Mouse (Mus musculus) heart, embryonic 16.5 days (tissue): ENCODE measurements at regions not wholly inside any gene's neighbourhood (a gene's known extent, or its start where the extent isn't known, plus 50 kb on each side); places are given as distances from the start of the nearest gene placed in this dataset.

ENCODE experiments used
- ATAC-seq: fragments of 200-750 bp; cut with Nextera tagmentation; replicated peaks from 2 replicates; pipeline ENCODE4 v1.8.0; 2017; ENCODE audit warnings: moderate number of reproducible peaks; ENCODE audit not compliant: insufficient read depth, low FRiP score; ENCODE audit errors: extremely low read depth
- H3K27ac ChIP-seq: fragments of 300-500 bp; sonication (generic); 2 replicates; pipeline ENCODE4 v1.5.1; 2014; ENCODE audit warnings: mild to moderate bottlenecking, low read length, control low read depth, moderate library complexity
- H3K27me3 ChIP-seq: fragments of 300-500 bp; sonication (generic); 2 replicates; pipeline ENCODE4 v1.6.1; 2014; ENCODE audit warnings: low read length, mixed read lengths; ENCODE audit not compliant: control insufficient read depth, insufficient read depth
- H3K36me3 ChIP-seq: fragments of 300-500 bp; sonication (generic); 2 replicates; pipeline ENCODE4 v1.6.1; 2014; ENCODE audit not compliant: control insufficient read depth, insufficient read depth
- H3K4me1 ChIP-seq: fragments of 300-500 bp; sonication (generic); 2 replicates; pipeline ENCODE4 v1.6.1; 2014; ENCODE audit warnings: low read length, mixed read lengths; ENCODE audit not compliant: control insufficient read depth, insufficient read depth
- H3K4me2 ChIP-seq: fragments of 300-500 bp; sonication (generic); 2 replicates; pipeline ENCODE4 v1.6.1; 2014; ENCODE audit warnings: low read depth, mild to moderate bottlenecking, control low read depth, low read length
- H3K4me3 ChIP-seq: fragments of 300-500 bp; sonication (generic); 2 replicates; pipeline ENCODE4 v1.5.1; 2014; ENCODE audit warnings: mild to moderate bottlenecking, control low read depth, low read length
- H3K9ac ChIP-seq: fragments of 300-500 bp; sonication (generic); 2 replicates; pipeline ENCODE4 v1.6.1; 2014; ENCODE audit warnings: low read length, control low read depth
- H3K9me3 ChIP-seq: fragments of 300-500 bp; sonication (generic); replicated peaks from 2 replicates; pipeline ENCODE4 v1.6.1; 2016; ENCODE audit warnings: low read length; ENCODE audit not compliant: control insufficient read depth
- WGBS: fragments of 180-500 bp; shearing (Covaris S2); extraction: QIAGEN DNeasy Blood & Tissue Kit; methylation state at CpG from one replicate; pipeline ENCODE4 v1.1.7; 2014; 5-methylcytosine and 5-hydroxymethylcytosine counted together

- Histone ChIP-seq H3K27me3 (no peaks in the 10 kb centered on the region), H3K36me3 (no peaks in the 10 kb centered on the region), H3K9me3 (no peaks in the 10 kb centered on the region), H3K4me3 (no peak overlapping the region), H3K4me2 (no peak overlapping the region), H3K4me1 (no peaks in the 10 kb centered on the region), H3K27ac (no peak overlapping the region), H3K9ac (no peak overlapping the region)
- 71% methylated on average over 7 of the region's 7 CpGs for WGBS
- ATAC-seq = no peak
Observed at GRCm38 (mm10) chr2:78655156-78655855, 212.6 kb upstream of the Ube2e3 start.

- no peaks in the 10 kb centered on the region for H3K36me3 ChIP-seq
- no peak overlapping the region for H3K4me2 ChIP-seq
- no peaks in the 10 kb centered on the region for H3K27me3 ChIP-seq
- no peak overlapping the region for H3K9ac ChIP-seq
- no peak overlapping the region for H3K4me3 ChIP-seq
- WGBS = 40% methylated on average over 2 of the region's 2 CpGs
- H3K4me1 ChIP-seq = no peaks in the 10 kb centered on the region
- ATAC-seq = no peak
- no peak overlapping the region for H3K27ac ChIP-seq
- no peaks in the 10 kb centered on the region for H3K9me3 ChIP-seq
Observed at GRCm38 (mm10) chr2:78651549-78651948, 216.4 kb upstream of the Ube2e3 start.

DNA sequence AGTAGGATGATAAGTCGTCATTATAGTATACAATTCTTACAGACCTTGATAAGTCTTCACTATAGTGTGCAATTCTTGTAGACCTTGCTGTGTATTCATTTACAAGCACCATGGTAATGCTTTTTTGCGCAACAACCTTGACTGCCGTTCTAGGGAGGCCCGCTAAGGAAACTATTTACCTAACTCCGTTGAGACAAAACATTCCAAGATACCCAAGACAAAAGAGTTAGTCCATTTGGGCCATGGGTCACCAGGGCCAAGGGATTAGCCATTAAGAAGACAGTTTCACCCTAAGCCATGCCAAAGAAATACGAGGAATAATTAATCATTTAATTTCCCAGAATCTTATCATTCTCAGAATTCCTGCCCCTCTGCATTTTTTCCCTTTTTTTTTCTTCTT, 227.6 kb upstream of the Ube2e3 start:
- no peak overlapping the region for H3K4me3 ChIP-seq
- no peak overlapping the region for H3K9ac ChIP-seq
- H3K4me1 ChIP-seq = no peaks in the 10 kb centered on the region
- no peak for ATAC-seq
- no peaks in the 10 kb centered on the region for H3K36me3 ChIP-seq
- H3K9me3 ChIP-seq = no peaks in the 10 kb centered on the region
- no peak overlapping the region for H3K4me2 ChIP-seq
- no peak overlapping the region for H3K27ac ChIP-seq
- H3K27me3 ChIP-seq = no peaks in the 10 kb centered on the region
- 79% methylated on average over 6 of the region's 6 CpGs for WGBS

GRCm38 (mm10) chr2:78625264-78625663, 242.7 kb upstream of the Ube2e3 start:
- Histone ChIP-seq H3K4me1 (no peaks in the 10 kb centered on the region), H3K36me3 (no peaks in the 10 kb centered on the region), H3K9me3 (no peaks in the 10 kb centered on the region; the same call in 1 of the 2 replicates), H3K4me3 (no peak overlapping the region), H3K27me3 (no peaks in the 10 kb centered on the region), H3K9ac (no peak overlapping the region), H3K27ac (no peak overlapping the region), H3K4me2 (no peak overlapping the region)
- WGBS = 72% methylated on average over 4 of the region's 4 CpGs
- ATAC-seq = no peak

GRCm38 (mm10) chr2:78606388-78606787, 261.5 kb upstream of the Ube2e3 start:
- no peak overlapping the region for H3K9ac ChIP-seq
- no peak for ATAC-seq

GRCm38 (mm10) chr2:78600753-78601152, 267.2 kb upstream of the Ube2e3 start:
- no peak for ATAC-seq
- Histone ChIP-seq H3K9me3 (no peaks in the 10 kb centered on the region), H3K9ac (no peak overlapping the region), H3K36me3 (no peaks in the 10 kb centered on the region), H3K27ac (no peak overlapping the region), H3K4me1 (peaks cover 2% of the 10 kb centered on the region), H3K4me2 (no peak overlapping the region), H3K4me3 (no peak overlapping the region), H3K27me3 (no peaks in the 10 kb centered on the region)
- 77% methylated on average over 2 of the region's 2 CpGs for WGBS

More at GRCm38 (mm10) chr2:78606388-78606787, 261.5 kb upstream of the Ube2e3 start:
- Histone ChIP-seq H3K4me1 (peaks cover 10% of the 10 kb centered on the region), H3K4me3 (no peak overlapping the region), H3K9me3 (0 out of 2 replicates have a peak, but pooled peaks cover 3% of the 10 kb centered on the region), H3K27ac (no peak overlapping the region), H3K4me2 (no peak overlapping the region), H3K36me3 (no peaks in the 10 kb centered on the region), H3K27me3 (no peaks in the 10 kb centered on the region)

DNA sequence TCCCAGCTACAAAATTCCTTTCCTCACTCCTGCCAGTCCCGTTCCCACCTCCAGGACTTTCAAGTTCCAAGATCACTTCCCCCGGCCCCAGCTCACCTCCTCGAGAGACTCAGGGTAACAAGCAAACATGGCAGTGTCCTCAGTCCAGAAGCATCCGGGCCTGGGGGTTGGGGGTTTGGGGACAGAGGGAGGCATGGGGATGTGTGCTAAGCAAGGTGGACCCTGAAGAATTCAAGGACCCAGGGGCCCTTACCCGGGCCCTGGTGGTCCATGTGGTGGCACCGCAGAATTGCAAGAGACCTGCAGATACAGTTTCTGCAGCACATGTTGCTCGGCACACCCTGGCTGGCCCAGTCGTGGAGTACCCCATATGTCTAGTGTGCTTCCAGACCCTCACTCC, 269.9 kb upstream of the Ube2e3 start:
- no peaks in the 10 kb centered on the region for H3K27me3 ChIP-seq
- no peak for ATAC-seq
- 80% methylated on average over 8 of the region's 8 CpGs for WGBS
- H3K9ac ChIP-seq = no peak overlapping the region
- H3K4me1 ChIP-seq = no peaks in the 10 kb centered on the region
- H3K4me3 ChIP-seq = no peak overlapping the region
- H3K9me3 ChIP-seq = no peaks in the 10 kb centered on the region
- no peak overlapping the region for H3K27ac ChIP-seq
- no peak overlapping the region for H3K4me2 ChIP-seq
- no peaks in the 10 kb centered on the region for H3K36me3 ChIP-seq

- Histone ChIP-seq H3K27ac (no peak overlapping the region), H3K4me2 (no peak overlapping the region), H3K36me3 (no peaks in the 10 kb centered on the region), H3K9ac (no peak overlapping the region), H3K4me1 (no peaks in the 10 kb centered on the region), H3K27me3 (no peaks in the 10 kb centered on the region), H3K4me3 (no peak overlapping the region), H3K9me3 (no peaks in the 10 kb centered on the region)
- 47% methylated on average over 2 of the region's 2 CpGs for WGBS
- no peak for ATAC-seq
Observed at GRCm38 (mm10) chr2:78596251-78596650, 271.7 kb upstream of the Ube2e3 start.

DNA sequence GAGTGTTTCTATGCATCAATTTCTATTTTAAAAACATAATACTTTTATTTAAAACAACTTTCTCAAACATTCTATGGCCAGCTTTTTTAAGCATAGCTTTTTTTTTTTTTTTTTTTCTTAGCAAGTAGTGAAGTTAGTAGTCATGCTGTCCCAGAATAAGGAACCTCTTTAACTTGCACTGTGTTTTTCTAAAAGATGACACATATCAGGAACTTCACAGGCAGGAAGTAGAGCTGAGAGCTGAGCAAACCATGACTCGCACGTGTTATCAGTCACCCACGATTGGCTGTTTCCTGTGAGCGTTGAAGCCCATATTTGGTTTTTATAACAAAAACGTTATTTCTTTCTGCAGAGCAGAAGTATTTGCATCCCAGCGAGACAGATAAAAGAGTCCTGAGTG, 287.9 kb upstream of the Ube2e3 start:
- no peaks in the 10 kb centered on the region for H3K9me3 ChIP-seq
- no peaks in the 10 kb centered on the region for H3K27me3 ChIP-seq
- no peaks in the 10 kb centered on the region; the same call in 1 of the 2 replicates for H3K4me1 ChIP-seq
- no peaks in the 10 kb centered on the region for H3K36me3 ChIP-seq
- no peak overlapping the region for H3K4me3 ChIP-seq
- no peak overlapping the region for H3K4me2 ChIP-seq
- WGBS = 19% methylated on average over 6 of the region's 6 CpGs
- H3K9ac ChIP-seq = no peak overlapping the region
- no peak overlapping the region for H3K27ac ChIP-seq
- no peak for ATAC-seq
